Mouse (Mus musculus) myocyte (in vitro differentiated cells): ENCODE measurements around the gene Polr2b.

ENCODE experiments used
- MAX ChIP-seq: IDR thresholded peaks from one replicate; pipeline ENCODE4 v1.6.1; 2011; ENCODE audit warnings: low read depth, mild to moderate bottlenecking, control low read depth
- POLR2A ChIP-seq: IDR thresholded peaks from one replicate; pipeline ENCODE4 v1.6.1; 2011; ENCODE audit warnings: low read depth, mild to moderate bottlenecking, control low read depth, moderate library complexity; ENCODE audit not compliant: insufficient read length
- TCF12 ChIP-seq: IDR thresholded peaks from one replicate; pipeline ENCODE4 v1.6.1; 2011; ENCODE audit warnings: mild to moderate bottlenecking, control low read depth; ENCODE audit not compliant: poor library complexity, insufficient read depth, severe bottlenecking

- TF ChIP-seq MAX (no peak), POLR2A (no peak), TCF12 (no peak)
These were observed 4.3 kb downstream of the Polr2b start for GRCm38 (mm10) chr5:77314206-77314605.
